Mouse (Mus musculus) forebrain, postnatal 0 days (tissue): ENCODE measurements around the gene Alkbh2. TPM values are rescaled to one million over a fixed set of nuclear protein-coding genes. Genes with fewer than 3 reads are reported as not detected.

Experiments
- ATAC-seq: fragments of 200-750 bp; cut with Nextera tagmentation; 2 replicates; pipeline ENCODE4 v1.8.0; 2017; ENCODE audit warnings: mild to moderate bottlenecking, moderate library complexity
- DNase-seq: peaks from one replicate; pipeline ENCODE4 v3.0.0-alpha.2; 2015
- H3K27ac ChIP-seq: fragments of 300-500 bp; sonication (generic); 2 replicates; pipeline ENCODE4 v1.5.1; 2014; ENCODE audit warnings: low read depth, mild to moderate bottlenecking, antibody characterized with exemption, low read length, moderate library complexity, mixed read lengths
- H3K27me3 ChIP-seq: fragments of 300-500 bp; sonication (generic); 2 replicates; pipeline ENCODE4 v1.6.1; 2014; ENCODE audit warnings: mild to moderate bottlenecking, low read length, mixed read lengths; ENCODE audit not compliant: insufficient read depth
- H3K36me3 ChIP-seq: fragments of 300-500 bp; sonication (generic); 2 replicates; pipeline ENCODE4 v1.6.1; 2014; ENCODE audit warnings: mild to moderate bottlenecking, moderate library complexity; ENCODE audit not compliant: insufficient read depth
- H3K4me1 ChIP-seq: fragments of 300-500 bp; sonication (generic); 2 replicates; pipeline ENCODE4 v1.6.1; 2014; ENCODE audit warnings: antibody characterized with exemption; ENCODE audit not compliant: insufficient read depth
- H3K4me2 ChIP-seq: fragments of 300-500 bp; sonication (generic); 2 replicates; pipeline ENCODE4 v1.6.1; 2014; ENCODE audit warnings: low read depth, mild to moderate bottlenecking, moderate library complexity
- H3K4me3 ChIP-seq: fragments of 300-500 bp; sonication (generic); 2 replicates; pipeline ENCODE4 v1.5.1; 2014; ENCODE audit warnings: low read depth, low read length, mixed read lengths
- H3K9ac ChIP-seq: fragments of 300-500 bp; sonication (generic); 2 replicates; pipeline ENCODE4 v1.6.1; 2014; ENCODE audit warnings: mild to moderate bottlenecking
- H3K9me3 ChIP-seq: fragments of 300-500 bp; sonication (generic); 2 replicates; pipeline ENCODE4 v1.6.1; 2016; ENCODE audit warnings: low read length
- CTCF ChIP-seq: sonication (generic); IDR thresholded peaks from 2 replicates; pipeline ENCODE4 v1.5.1; 2016; ENCODE audit warnings: antibody characterized with exemption, control low read depth, low read depth
- WGBS: fragments of 180-500 bp; shearing (Covaris S2); extraction: QIAGEN DNeasy Blood & Tissue Kit; methylation state at CpG from one replicate; pipeline ENCODE4 v1.1.7; 2014; 5-methylcytosine and 5-hydroxymethylcytosine counted together
- polyA plus RNA-seq: library from polyadenylated mRNA; unstranded; fragments of >200 nt; fragmentation: Nextera tagmentation; extraction: Ambion mirVana; gene quantifications from 2 replicates; pipeline ENCODE4 v1.2.1, GENCODE M21; 2015
- total RNA-seq: library from RNA; depleted of rRNA; stranded (reverse); fragments of >200 nt; gene quantifications from 2 replicates; pipeline ENCODE4 v1.2.3, GENCODE M21; 2014; rRNA removed

Gene Alkbh2
- total RNA-seq, result 4.6 and 5.8 TPM in 2 replicates
- polyA plus RNA-seq, result 6.9 and 7.6 TPM in 2 replicates

DNA sequence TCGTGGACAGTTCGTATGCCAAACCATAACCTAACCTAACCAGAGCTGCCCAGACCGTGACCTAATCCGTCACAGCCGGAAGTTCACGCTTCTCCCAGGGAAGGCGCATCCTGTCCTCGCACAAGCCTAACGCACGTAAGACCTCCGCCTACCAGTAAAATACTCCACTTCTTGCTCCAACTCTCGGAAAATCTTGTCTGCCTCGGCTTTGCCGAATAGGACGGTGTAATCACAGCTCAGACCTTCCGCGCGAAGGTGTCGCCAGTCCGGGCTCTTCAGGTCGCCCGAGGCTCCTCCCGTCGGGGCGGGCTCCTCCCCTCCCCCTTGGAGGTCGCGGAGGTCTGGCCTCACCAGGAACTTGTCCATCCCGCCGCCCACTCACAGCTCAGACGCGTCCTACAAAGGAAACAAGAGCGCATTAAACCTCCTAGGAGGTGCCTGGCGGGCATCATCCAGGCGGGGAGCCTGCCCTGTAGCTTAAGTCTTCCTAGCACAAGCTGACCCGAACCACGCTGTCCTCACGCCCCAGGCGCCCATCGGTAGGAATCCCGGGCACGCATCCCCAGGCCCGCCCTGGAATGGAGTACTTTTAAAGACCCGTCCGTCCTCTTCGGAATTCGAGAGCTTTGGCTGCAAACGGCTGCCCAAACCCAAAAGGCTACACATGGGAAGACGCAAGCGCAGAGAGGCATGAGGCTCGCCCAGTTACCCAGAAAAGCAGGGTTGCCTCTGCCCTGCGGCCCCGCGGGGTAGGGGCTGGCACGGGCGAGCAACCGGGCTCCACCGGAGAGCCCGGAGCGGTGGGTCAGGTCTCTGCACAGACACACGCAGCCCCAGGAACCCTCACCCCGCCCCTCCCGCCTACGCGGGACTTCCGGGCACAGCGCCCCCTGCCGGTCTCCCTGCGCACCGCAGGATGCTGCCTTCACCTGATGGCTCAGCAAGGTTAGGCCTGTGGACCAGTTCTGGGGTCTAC lies at the start of gene Alkbh2:
Gene Alkbh2 (minus strand): TSS at position 845 of the 976 bp plus-strand sequence.
- Histone ChIP-seq H3K4me3 (peak within 1 kb of the TSS; percentile 68), H3K36me3 (peaks cover 18% of the 10 kb centered on the region), H3K4me1 (peaks cover 4% of the 10 kb centered on the region; the same call in 1 of the 2 replicates), H3K27me3 (no peaks in the 10 kb centered on the region), H3K9me3 (no peaks in the 10 kb centered on the region), H3K4me2 (peak within 1 kb of the TSS; percentile 96), H3K27ac (peak within 1 kb of the TSS; percentile 66), H3K9ac (peak within 1 kb of the TSS; percentile 64)
- 2% methylated on average over 69 of the region's 69 CpGs for WGBS
- DNase-seq, result peak; percentile 90
- ATAC-seq, result peak; percentile 14
- peak; percentile 99 for TF ChIP-seq CTCF

DNA sequence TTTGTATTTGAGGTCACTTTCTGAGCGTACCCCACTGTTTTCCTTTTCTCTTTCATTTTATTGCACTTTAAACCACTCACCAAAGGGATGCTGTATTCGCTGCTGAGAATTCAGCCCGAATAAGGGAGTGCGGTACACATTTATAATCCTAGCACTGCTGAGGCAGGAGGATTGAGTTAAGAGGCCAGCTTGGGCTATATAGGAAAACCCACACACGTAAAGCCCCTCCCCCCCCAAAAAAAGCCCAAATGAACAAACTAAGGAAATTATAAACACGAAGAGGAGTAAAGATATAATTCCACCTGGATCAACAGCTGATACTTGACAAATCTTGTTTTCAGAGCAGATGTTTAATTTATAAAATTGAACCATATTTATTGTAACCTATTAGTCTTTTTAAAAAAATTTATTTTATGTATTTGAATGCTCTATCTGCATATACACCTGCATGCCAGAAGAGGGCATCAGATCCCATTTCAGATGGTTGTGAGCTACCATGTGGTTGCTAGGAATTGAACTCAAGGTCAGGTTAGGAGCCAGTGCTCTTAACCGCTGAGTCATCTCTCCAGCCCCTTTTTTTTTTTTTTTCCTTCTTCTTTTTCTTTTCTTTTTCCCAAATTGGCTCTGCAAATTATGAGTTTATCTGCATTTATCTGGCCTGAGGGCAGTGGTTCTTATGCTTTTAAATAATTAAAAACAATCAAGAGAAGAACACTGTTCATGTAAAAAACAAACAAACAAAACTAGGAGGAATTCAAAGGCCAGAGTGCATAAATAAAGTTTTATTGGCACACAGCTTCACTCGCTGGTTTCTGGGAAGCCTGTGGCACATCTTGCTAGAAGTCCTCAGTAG lies 48.8 kb upstream of the Alkbh2 start:
- Histone ChIP-seq H3K27ac (no peak overlapping the region), H3K27me3 (peaks cover 16% of the 10 kb centered on the region), H3K4me2 (no peak overlapping the region; the same call in 1 of the 2 replicates), H3K36me3 (no peaks in the 10 kb centered on the region), H3K9ac (no peak overlapping the region), H3K4me3 (no peak overlapping the region), H3K9me3 (no peaks in the 10 kb centered on the region), H3K4me1 (no peaks in the 10 kb centered on the region)
- no peak for TF ChIP-seq CTCF
- ATAC-seq (no peak), DNase-seq (no peak)
- 60% methylated on average over 8 of the region's 8 CpGs for WGBS

DNA sequence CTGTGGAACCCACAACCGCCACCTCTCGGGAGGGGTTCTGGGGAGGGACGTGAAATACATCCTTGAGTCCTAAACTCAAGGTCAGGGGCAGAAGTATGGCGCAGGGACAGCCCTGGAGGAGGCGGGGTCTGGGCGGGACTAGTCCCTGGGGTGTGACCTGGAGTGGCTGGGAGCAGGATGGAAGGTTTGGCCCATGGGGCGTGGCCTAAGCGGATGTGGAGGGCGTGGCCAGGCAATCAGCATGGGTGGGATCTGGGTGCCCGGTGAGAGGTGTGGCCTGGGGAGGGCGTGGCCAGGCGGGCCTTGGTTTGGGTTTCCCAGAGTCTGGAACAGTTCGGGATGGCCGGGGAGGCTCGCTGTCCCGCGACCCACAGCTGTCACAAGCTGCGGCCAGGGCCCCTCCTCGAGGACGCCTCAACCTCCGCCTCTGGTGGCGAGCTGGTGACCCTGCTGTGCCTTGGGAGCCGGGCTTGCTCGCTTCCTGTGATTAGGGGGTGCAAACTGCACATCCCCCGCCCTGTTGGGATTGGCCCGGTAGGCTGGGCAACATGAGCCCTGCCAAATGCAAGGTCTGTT lies 47.7 kb upstream of the Alkbh2 start:
- DNase-seq, result peak; percentile 40
- peak overlapping the region; percentile 25; the same call in 1 of the 2 replicates for H3K9ac ChIP-seq

GRCm38 (mm10) chr5:114174639-114175038 lies 46.6 kb upstream of the Alkbh2 start:
- Histone ChIP-seq H3K27ac (no peak overlapping the region), H3K4me1 (no peaks in the 10 kb centered on the region), H3K4me3 (no peak overlapping the region), H3K27me3 (peaks cover 16% of the 10 kb centered on the region), H3K9me3 (no peaks in the 10 kb centered on the region), H3K36me3 (no peaks in the 10 kb centered on the region), H3K9ac (no peak overlapping the region), H3K4me2 (no peak overlapping the region)
- WGBS, result 12% methylated on average over 16 of the region's 16 CpGs
- DNase-seq (peak; percentile 28), ATAC-seq (no peak)
- peak; percentile 40; the same call in 1 of the 2 replicates for TF ChIP-seq CTCF

More for the DNA sequence above, 47.7 kb upstream of the Alkbh2 start:
- TF ChIP-seq CTCF, result no peak
- H3K27me3 ChIP-seq, result peaks cover 16% of the 10 kb centered on the region
- H3K4me1 ChIP-seq, result no peaks in the 10 kb centered on the region
- H3K4me2 ChIP-seq, result peak overlapping the region; percentile 47
- WGBS, result under 1% methylated on average over 26 of the region's 26 CpGs
- ATAC-seq, result peak; percentile 87
- H3K4me3 ChIP-seq, result peak overlapping the region; percentile 26
- no peak overlapping the region for H3K27ac ChIP-seq
- H3K36me3 ChIP-seq, result no peaks in the 10 kb centered on the region
- H3K9me3 ChIP-seq, result no peaks in the 10 kb centered on the region

DNA sequence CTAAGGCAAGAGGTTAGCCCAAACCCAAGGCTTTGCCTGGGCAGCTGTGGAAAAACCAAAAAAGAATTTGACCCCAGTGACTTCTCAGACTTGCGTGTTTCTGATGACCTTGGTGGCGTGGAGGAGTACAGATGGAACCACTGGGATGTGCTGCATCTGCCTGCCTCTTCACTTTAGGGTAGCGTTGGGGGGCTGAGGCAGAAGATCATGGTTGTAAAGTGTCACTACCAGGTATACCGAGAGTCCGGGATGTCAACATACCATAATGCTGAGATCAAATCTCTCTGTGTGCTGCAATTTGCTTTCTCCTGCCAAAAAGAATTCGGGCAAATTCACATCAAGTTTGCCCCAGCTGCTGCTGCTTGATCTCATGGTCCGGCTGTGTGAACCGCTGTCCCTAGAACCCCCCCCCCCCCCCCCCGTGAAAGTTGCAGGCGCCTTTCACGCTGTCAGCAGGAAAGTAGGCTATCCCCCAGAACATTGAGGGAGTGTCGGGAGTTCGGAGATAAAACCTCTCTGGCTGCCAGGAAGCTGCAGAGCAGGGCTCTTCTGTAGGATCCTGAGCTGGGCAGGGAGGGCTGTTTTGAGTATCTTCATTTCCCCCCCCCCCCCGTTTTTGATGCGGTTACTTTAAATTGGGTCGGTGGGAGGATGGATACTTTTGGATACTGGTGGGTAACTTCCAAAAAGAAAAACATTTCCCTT lies 46.0 kb upstream of the Alkbh2 start:
- Histone ChIP-seq H3K9ac (no peak overlapping the region), H3K4me2 (no peak overlapping the region), H3K9me3 (no peaks in the 10 kb centered on the region), H3K4me1 (no peaks in the 10 kb centered on the region), H3K27ac (no peak overlapping the region), H3K27me3 (peaks cover 16% of the 10 kb centered on the region), H3K4me3 (no peak overlapping the region), H3K36me3 (no peaks in the 10 kb centered on the region)
- WGBS, result 31% methylated on average over 15 of the region's 16 CpGs
- no peak for DNase-seq
- no peak for TF ChIP-seq CTCF
- ATAC-seq, result no peak

- no peak overlapping the region for H3K4me3 ChIP-seq
- H3K27ac ChIP-seq, result no peak overlapping the region
- H3K4me2 ChIP-seq, result no peak overlapping the region
- TF ChIP-seq CTCF, result peak; percentile 12; the same call in 1 of the 2 replicates
- WGBS, result 76% methylated on average over 7 of the region's 7 CpGs
- no peak overlapping the region for H3K9ac ChIP-seq
- ATAC-seq, result no peak
- peaks cover 16% of the 10 kb centered on the region for H3K27me3 ChIP-seq
- no peaks in the 10 kb centered on the region for H3K4me1 ChIP-seq
- DNase-seq, result no peak
- H3K36me3 ChIP-seq, result no peaks in the 10 kb centered on the region
- no peaks in the 10 kb centered on the region for H3K9me3 ChIP-seq
Observed at GRCm38 (mm10) chr5:114173458-114173857, 45.4 kb upstream of the Alkbh2 start.
